Mouse (Mus musculus): Measurements from ENCODE around the gene Skp1a.
"Not testable (repeated sequence)": the region's sequence is repeated elsewhere in the genome, so short reads cannot be mapped to it uniquely, and the experiment has no call there.

Gene Skp1a

DNA sequence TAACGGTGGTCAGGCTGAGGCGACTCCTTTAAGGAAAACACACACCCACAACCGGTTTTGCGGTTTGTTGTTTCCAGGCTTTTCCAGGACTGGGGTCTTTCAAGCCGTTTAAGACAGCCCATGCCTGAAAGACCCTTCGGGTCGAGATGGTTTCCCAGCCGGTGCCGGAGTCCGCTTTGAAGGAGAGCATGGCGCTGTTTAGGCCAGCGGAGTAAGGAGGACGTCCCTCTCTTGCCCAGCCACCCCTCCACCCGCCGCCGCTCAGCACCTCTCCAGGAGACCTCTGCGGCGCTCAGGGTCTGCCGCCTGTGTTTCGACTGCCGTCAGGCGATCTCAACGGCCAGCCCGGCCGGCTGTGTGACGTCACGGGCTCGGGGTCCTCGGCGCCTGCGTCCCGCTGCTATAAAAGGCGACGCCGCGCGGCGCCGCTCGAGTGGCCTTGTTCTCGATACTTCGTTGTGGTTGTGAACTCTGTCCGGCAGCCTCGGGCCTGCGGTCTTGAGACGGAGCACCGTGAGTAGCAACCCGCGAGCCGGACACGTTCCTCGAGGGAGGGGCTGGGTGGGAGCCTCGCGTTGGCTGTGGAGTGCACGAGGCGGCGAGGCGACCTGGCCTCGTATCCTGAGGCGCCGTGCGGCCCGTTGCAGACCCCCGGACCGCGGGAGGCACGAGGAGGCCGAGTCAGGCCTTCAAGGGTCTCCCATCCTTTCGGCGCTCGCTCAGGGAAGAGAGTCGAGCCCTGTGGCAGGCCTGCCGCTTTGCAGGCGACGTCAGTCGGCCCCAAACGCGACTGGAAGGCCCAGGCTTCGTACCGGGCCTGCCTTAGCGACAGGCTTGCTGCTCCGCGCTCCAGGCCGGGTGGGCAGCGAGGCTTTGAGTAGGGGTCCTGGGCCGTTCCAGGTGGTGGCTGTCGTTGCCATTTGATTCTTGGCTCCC lies at the start of gene Skp1a:
Skp1a (plus strand) TSS at position 390 of the 936 bp plus-strand sequence.
- in situ Hi-C loops (cut with MboI) = no loop called here

DNA sequence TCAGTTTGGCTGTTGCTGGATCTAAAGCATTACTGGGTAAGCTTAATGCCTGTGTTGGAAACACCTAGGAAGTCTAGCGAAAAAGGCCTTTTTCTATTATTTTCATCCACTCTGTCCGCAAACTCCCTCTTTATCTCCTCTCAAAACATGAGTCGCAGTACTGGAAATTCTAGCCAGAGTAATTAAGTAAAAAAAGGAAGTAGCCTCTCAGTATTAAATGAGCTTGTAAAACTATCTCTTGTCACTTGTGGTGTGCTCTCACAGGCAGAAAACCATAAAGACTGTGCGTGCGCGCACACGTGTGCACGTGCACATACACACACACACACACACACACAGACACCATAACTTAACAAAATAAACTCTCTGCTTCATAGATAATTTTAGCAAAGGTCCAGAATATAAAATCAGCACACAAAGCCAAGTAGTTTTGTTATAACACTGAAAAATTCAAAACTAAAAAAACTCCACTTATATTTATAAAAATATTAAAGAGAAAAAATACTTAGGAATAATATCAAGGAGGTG lies 35.2 kb upstream of the Skp1a start:
- in situ Hi-C loops (cut with MboI) = not testable (repeated sequence)

GRCm38 (mm10) chr11:52213887-52214286 lies 17.9 kb upstream of the Skp1a start, which contains the start of gene Olfr1371:
TSS of gene Olfr1371 (minus strand) at chr11:52213987.
- in situ Hi-C loops (cut with MboI) = no loop called here

DNA sequence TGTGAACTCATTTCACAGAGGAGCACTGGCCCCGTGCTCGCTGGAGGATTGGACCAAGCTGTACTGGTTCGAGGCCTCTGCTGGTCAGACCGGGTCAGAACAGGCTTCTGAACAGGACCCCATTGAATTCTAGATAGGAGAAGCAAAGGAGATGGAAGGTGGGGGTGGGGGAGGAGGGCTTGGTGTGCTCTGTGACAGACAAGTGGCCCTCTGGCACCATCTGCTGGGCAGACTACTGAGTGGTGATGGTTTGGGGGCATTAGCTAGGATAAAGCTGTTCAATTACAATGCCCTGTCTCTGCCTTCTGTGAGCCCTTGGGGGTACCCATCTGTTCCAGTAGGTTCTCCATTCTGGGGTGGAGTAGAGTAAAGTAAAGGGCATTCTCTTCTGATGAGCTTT lies 11.5 kb upstream of the Skp1a start:
- in situ Hi-C loops (cut with MboI) = no loop called here

DNA sequence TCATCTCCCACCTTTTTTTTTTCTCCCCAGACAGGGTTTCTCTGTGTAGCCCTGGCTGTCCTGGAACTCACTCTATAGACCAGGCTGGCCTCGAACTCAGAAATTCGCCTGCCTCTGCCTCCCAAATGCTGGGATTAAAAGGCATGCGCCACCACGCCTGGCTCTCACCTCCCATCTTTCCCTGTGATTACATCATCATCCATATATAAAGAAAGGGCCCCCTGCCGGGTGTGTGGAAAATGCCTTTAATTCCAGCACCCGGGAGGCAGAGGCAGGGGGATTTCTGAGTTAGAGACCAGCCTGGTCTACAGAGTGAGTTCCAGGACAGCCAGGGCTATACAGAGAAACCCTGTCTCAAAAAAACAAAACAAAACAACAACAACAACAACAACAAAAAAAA lies 9.9 kb upstream of the Skp1a start:
- in situ Hi-C loops (cut with MboI) = not testable (repeated sequence)

DNA sequence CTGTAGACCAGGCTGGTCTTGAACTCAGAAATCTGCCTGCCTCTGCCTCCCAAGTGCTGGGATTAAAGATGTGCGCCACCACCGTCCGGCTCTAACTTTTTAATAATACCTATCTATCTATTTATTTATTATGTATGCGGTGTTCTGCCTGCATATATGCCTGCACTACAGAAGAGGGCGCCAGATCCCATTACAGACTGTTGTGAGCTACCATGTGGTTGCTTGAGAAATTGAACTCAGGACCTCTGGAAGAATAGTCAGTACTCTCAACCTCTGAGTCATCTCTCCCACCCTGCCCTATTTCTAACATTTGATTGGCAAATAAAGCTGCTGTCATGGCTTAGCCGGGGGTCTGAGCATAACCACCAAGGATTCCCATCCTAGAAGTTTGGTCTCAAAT lies 8.9 kb upstream of the Skp1a start:
- in situ Hi-C loops (cut with MboI) = no loop called here

- in situ Hi-C loops (cut with MboI) = no loop called here
These were observed 7.7 kb upstream of the Skp1a start for GRCm38 (mm10) chr11:52223968-52224682.

- in situ Hi-C loops (cut with MboI) = no loop called here
These were observed 5.7 kb upstream of the Skp1a start for GRCm38 (mm10) chr11:52225986-52226599.

DNA sequence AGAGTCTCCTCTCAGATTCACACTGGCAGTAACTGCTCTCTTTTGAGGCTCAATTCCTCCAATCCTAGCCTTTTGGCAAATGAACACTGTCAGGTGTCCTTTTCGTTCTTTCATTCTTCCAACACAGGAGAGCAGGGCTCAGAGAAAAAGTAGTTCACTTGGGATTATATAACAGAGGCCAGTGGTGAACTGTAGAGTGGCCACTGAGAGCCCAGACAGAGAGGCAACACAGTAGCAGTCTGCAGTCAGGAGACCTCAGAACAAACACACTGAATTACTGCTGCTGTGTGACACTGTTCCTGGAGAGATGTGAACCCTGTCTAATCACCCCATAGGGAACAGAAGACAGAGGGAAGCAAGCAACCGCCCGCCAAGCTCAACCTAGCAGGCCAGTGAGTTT lies 4.7 kb upstream of the Skp1a start:
- in situ Hi-C loops (cut with MboI) = no loop called here

DNA sequence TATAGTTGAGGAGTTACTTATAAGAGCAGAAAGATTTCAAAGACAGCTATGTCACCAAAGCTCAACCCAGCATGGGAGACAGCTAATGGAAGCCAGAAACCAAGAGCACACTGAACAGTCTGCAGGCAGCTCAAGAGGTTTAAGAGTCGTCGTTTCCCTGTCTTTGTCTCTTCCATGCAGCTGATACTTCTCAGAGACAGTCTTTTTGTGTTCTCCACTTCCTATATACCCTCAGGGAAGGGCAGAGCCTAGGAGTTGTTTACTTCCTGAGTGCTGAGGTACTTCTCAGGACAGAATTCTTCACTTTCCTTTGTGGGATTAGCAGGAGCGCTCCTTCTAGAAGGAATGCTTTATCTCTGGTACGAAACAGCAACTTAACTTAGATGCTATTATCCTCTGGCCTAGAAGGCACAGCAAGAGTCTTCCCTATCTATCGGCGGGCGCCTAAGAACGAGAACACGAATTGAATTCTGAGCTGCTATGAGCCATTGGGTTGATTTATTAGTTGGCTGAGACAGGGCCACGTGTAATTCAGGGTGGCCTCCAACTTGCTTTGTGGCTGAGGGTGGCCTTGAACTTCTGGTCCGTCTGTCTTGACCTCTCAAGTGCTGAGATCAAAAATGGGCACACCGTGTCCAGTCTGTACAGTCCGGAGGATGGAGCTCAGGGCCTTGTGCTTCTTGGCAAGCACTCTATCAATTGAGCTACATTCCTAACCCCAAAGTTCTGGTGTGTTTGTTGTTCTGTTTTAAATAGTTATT lies 4.1 kb upstream of the Skp1a start:
- in situ Hi-C loops (cut with MboI) = no loop called here

GRCm38 (mm10) chr11:52228722-52229448 lies 2.9 kb upstream of the Skp1a start:
- in situ Hi-C loops (cut with MboI) = no loop called here

- in situ Hi-C loops (cut with MboI) = no loop called here
These were observed 1.1 kb upstream of the Skp1a start for GRCm38 (mm10) chr11:52230694-52231093.

- in situ Hi-C loops (cut with MboI) = no loop called here
These were observed 1.4 kb downstream of the Skp1a start for GRCm38 (mm10) chr11:52233043-52233653.

GRCm38 (mm10) chr11:52233906-52234305 lies 2.1 kb downstream of the Skp1a start:
- in situ Hi-C loops (cut with MboI) = no loop called here

- in situ Hi-C loops (cut with MboI) = no loop called here
These were observed 2.7 kb downstream of the Skp1a start for GRCm38 (mm10) chr11:52234509-52234908.

GRCm38 (mm10) chr11:52240898-52241542 lies 9.2 kb downstream of the Skp1a start:
- in situ Hi-C loops (cut with MboI) = no loop called here

- in situ Hi-C loops (cut with MboI) = no loop called here
These were observed 17.7 kb downstream of the Skp1a start for GRCm38 (mm10) chr11:52249452-52249851.

GRCm38 (mm10) chr11:52251770-52252169 lies 20.0 kb downstream of the Skp1a start:
- in situ Hi-C loops (cut with MboI) = no loop called here

- in situ Hi-C loops (cut with MboI) = no loop called here
These were observed 20.9 kb downstream of the Skp1a start for GRCm38 (mm10) chr11:52252692-52253091.
